Mouse (Mus musculus) right cerebral cortex, adult 2 months (tissue): ENCODE results near the gene Gm20517.
A peak's percentile ranks its signal among the peaks of the same experiment; 100 is the strongest.
"Not testable (repeated sequence)": the region's sequence is repeated elsewhere in the genome, so short reads cannot be mapped to it uniquely, and the experiment has no call there.

Experiments
- DNase-seq, 2 experiments: peaks; one replicate each; pipeline ENCODE4 v3.0.0; 2021 to 2022; ENCODE audit warnings: low spot score in 2 of 2

The Gm20517 gene

GRCm38 (mm10) chr17:47596839-47597164, 14.6 kb upstream of the Gm20517 start:
- no peak for DNase-seq

GRCm38 (mm10) chr17:47597261-47597660, 14.1 kb upstream of the Gm20517 start:
- DNase-seq: no peak

- DNase-seq: peak in 1 of 2 experiments; percentile 31
Observed at GRCm38 (mm10) chr17:47597838-47598579, 13.4 kb upstream of the Gm20517 start.

- DNase-seq: not testable (repeated sequence)
Observed at GRCm38 (mm10) chr17:47598580-47599304, 12.6 kb upstream of the Gm20517 start.

- no peak for DNase-seq
Observed at GRCm38 (mm10) chr17:47599511-47600297, 11.7 kb upstream of the Gm20517 start.

GRCm38 (mm10) chr17:47600601-47601388, 10.6 kb upstream of the Gm20517 start:
- DNase-seq: no peak

- no peak for DNase-seq
Observed at GRCm38 (mm10) chr17:47601389-47601755, 10.0 kb upstream of the Gm20517 start.

GRCm38 (mm10) chr17:47602289-47602688, 9.1 kb upstream of the Gm20517 start:
- DNase-seq: no peak

GRCm38 (mm10) chr17:47606220-47606619, 5.2 kb upstream of the Gm20517 start:
- no peak for DNase-seq

GRCm38 (mm10) chr17:47609182-47609581, 2.2 kb upstream of the Gm20517 start:
- no peak for DNase-seq

GRCm38 (mm10) chr17:47611661-47611982, 233 bp downstream of the Gm20517 start:
- no peak for DNase-seq

GRCm38 (mm10) chr17:47614018-47614417, 2.6 kb downstream of the Gm20517 start:
- DNase-seq: no peak

GRCm38 (mm10) chr17:47616119-47616518, 4.7 kb downstream of the Gm20517 start:
- no peak for DNase-seq

- no peak for DNase-seq
Observed at GRCm38 (mm10) chr17:47616652-47617051, 5.3 kb downstream of the Gm20517 start.

- DNase-seq: no peak
Observed at GRCm38 (mm10) chr17:47617605-47618307, 6.4 kb downstream of the Gm20517 start.

- DNase-seq: no peak
Observed at GRCm38 (mm10) chr17:47618556-47619311, 7.3 kb downstream of the Gm20517 start.

- no peak for DNase-seq
Observed at GRCm38 (mm10) chr17:47622912-47623554, 11.6 kb downstream of the Gm20517 start.

- DNase-seq: not testable (repeated sequence)
Observed at GRCm38 (mm10) chr17:47624572-47624971, 13.2 kb downstream of the Gm20517 start.

GRCm38 (mm10) chr17:47625088-47625487, 13.7 kb downstream of the Gm20517 start:
- DNase-seq: no peak

GRCm38 (mm10) chr17:47626031-47626430, 14.6 kb downstream of the Gm20517 start:
- no peak for DNase-seq
